Mouse (Mus musculus): Measurements from ENCODE around the gene Rassf7. TPM values are rescaled to one million over a fixed set of nuclear protein-coding genes. Genes with fewer than 3 reads are reported as not detected.

The Rassf7 gene
- total RNA-seq, 2 experiments from 2014 or later: 3.8 to 4.7 TPM

DNA sequence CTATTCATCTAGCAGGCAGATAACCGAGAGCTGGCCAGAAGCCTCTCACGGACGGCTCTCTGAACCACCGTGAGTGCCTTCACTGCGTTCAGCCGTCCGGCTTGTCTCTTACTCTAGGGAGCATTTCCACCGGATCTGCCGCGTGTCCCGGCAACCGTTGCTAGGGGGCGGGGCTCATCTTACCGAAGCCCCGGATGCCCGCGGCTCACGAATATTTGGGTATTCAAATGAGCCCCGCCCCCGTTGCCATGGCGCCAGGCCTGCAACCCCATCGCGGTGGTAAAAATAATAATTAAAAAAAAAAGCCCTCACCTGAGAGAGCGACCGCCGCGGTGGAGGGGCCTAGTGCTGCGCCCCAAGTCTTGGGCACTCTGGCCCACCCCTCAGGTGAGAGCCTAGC, 20.8 kb upstream of the Rassf7 start:
- DNase-seq: peak; percentile 93
- intact Hi-C loops (cut with DNase I): no loop called here

DNA sequence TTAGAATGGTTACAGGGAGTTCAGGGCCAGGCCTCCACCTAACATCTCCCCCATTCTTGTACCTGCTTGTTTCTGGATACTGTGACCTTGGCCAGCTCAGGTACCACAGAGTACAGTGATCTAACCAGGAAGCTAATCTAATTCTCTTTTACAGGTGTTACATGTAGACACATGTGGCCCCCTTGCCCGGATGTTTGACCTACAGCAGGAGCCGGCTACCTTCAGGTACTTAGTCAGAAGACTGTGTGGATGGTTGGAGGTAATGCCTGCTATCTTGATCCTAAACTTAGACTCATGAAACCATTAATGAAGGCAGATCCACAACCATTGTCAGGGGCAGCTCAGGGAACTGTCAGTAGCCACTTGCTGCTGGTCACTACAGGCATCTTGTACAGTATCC, 19.9 kb upstream of the Rassf7 start:
- intact Hi-C loops (cut with DNase I): no loop called here
- no peak for DNase-seq

DNA sequence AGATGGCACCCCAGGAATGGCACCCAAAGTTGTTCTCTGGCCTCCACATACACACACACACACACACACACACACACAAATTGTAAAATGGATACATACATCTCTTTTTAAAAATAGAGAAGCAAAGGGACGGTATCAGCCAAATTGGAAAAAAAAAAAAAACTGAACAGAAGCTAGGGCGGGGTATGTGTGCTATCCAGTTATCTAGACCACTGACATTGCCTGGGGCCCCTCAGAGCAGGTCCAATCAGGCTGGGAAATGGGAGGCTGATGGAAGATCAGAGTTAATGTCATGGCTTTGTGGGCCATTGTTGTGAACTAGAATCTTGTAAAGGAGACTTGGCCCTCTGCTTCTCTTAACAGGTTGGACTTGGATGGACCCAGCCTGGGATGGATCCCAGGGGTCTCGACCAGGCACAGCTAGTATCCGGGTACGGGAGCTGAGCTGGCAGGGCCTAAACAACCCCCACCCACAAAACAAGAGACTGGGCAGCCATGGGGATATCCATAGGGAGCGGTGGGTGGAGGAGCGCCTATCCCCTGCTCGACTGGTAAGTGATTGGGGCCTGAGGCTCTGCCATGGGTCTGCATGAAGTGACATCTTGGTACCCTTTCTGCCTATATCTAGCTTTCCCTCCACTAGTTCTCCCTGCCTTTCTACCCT, 18.9 kb upstream of the Rassf7 start:
- DNase-seq: no peak

DNA sequence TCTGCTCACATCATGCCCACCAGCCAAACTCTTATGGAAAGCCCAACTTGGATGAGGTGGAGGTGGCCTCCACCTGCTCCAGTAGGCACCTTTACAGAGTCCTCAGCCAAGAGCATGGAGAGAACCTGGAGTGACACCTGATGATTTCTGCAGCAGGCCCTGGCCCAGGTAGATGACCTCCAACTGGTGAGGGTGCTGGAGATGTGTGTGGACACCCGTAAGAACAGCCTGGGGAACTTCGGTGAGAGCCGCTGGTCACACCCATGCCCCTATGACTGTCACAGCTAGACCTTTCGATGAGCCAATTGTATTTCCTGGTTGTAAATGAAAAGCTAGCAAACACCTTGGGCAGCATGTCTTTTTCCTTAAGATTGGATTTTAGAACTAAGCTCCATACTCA, 17.5 kb upstream of the Rassf7 start:
- intact Hi-C loops (cut with DNase I): no loop called here
- DNase-seq: no peak

More for the DNA sequence above, 18.9 kb upstream of the Rassf7 start:
- intact Hi-C loops (cut with DNase I): no loop called here

DNA sequence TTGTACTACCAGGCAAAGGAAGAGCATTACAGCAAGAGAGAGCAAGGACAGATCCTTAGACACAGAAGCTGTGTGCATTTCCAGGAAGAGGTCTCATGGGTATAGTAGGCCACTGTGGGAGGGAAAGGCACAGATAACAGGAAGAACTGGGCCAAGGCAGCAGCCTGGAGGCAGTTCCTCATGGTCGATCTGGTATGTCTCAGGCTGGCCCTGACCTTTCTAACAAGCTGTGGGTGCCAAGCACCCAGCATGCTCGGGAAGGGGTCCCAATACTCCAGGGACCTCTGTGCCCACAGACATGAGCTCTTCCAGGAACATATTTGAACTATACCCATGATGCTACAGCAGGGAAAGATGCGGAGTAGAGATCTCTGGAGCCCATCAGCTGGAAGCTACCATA, 11.1 kb upstream of the Rassf7 start:
- intact Hi-C loops (cut with DNase I): no loop called here
- DNase-seq: no peak

DNA sequence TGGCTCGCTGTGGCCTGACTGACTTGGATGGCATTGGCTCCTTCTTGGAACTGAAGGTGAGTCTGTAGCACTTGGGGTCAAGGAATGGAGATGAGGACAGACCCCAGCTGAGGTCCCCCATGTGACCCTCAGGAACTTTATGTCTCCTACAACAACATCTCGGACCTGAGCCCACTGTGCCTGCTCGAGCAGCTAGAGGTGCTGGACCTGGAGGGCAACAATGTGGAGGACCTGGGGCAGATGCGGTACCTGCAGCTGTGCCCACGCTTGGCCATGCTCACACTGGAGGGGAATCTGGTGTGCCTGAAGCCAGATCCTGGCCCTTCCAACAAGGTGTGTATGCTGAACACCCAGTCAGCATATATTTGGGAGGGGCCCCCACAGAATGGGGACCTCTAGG, 10.2 kb upstream of the Rassf7 start:
- intact Hi-C loops (cut with DNase I): no loop called here
- no peak for DNase-seq

DNA sequence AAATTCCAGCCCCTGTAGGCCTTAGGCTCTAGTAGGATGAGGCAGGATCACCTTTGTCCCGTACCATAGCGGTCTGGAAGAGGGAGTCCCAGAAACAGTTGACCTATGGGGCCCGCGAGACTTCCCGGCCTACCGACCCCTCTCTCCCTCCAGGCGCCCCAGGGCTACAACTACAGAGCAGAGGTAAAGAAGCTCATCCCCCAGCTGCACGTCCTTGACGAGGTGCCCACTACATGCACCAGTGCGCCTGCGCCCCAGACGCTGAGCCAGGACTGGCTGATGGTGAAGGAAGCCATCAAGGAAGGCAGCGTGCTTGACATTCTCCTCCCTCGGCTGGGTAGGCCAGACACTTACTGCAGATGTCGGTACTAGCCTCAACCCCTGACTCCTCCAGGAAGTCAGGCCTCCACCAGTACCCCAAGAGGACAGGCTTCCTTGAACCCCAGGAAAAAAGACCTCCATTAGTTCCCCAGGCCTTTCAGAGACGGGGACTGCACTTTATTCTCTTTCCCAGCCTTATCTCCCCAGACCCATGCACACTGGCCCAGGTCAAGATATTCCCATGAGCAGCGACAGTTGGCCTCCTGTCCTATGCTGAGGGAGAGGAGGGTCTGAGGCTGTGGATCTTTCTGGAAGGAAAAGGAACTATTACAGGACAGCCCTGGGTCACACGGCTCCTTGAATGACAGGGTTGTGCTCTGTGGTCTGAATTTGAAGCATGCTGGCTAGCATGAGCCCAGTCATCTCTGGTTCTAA, 9.3 kb upstream of the Rassf7 start:
- DNase-seq: no peak
- intact Hi-C loops (cut with DNase I): no loop called here

DNA sequence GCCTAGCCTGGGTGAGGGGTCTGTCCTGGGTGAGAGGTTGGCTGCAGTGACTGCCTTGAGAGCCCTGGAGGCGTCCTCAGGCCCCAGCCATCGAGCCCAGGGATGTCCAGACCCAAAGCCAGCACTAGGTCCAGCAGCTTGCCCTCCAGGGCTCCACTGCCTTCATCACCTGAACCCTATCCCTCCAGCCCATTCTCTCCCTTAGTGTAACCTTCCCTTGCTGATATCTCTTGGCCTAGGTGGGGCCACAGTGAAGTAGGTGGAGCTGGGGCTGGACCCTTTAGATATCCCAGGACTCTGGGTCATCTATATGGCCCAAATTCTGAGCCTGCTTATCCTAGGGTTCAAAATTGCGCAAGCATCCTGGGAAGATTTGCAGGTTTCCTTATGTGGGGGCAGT, 6.1 kb upstream of the Rassf7 start:
- DNase-seq: no peak

DNA sequence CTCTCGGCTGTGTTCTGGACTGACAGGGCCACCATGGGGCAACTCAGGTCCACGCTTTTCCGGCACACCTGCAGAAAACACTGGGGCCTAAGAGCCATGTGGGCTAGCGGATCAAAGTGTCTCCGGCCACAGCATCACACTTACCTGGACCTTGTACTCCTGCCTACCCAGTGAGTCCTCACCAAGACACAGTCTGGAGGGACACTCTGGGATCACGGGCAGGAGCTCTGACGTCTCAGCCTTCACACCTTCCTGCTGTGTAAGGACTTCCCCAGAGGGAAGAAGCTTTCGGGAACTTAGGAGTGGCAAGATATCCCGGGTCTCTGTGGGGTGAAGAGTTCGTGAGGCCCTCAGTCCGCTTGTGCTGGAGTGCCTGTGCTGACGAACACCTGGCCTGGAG, 5.5 kb upstream of the Rassf7 start:
- intact Hi-C loops (cut with DNase I): no loop called here
- DNase-seq: no peak

More for the DNA sequence above, 6.1 kb upstream of the Rassf7 start:
- intact Hi-C loops (cut with DNase I): no loop called here

DNA sequence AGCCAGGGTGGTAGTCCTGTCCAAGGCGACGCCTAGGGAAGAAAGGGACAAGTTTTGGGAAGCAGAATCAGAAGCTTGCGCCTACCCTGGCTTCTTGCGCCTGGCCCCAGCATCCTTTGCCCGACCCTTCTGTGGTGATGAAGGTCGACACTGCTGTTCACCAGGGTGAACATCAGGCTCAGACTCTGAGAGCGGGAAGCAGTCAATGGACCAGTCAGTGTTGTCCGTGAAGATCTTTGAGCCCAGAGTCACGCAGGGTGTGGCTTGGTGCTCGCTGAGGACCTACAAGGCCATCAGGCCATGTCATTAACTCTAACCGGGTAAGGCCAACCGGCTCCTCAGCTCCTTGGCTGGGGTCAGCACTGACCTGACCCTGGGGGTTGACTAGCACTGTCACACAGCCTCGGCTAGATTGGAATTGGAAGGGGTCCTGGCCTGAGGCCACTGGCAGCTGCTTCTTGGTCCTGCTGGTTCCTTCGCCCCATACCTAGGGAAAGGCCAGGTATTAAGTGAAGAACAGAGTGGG, 5.0 kb upstream of the Rassf7 start:
- no peak for DNase-seq
- intact Hi-C loops (cut with DNase I): no loop called here

DNA sequence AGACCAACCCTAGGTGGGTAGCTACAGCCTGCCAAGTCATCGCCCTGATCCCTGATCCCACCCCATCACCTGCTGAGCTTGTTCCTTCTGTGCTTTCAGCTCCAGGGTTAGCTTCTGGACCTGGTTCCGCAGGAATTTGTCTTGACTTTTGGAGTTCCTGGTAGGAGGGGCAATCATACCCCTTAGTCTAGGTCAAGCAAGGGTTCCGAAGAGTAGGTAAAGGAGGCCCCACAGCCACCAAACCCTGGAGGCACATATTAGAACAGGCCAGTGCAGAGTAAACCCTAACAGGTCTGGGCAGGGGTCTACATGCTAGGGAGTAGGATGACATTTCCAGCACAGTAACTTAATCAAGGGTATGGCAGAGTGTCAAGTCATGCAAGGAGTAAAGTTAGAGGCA, 2.5 kb upstream of the Rassf7 start:
- no peak for DNase-seq
- intact Hi-C loops (cut with DNase I): no loop called here

DNA sequence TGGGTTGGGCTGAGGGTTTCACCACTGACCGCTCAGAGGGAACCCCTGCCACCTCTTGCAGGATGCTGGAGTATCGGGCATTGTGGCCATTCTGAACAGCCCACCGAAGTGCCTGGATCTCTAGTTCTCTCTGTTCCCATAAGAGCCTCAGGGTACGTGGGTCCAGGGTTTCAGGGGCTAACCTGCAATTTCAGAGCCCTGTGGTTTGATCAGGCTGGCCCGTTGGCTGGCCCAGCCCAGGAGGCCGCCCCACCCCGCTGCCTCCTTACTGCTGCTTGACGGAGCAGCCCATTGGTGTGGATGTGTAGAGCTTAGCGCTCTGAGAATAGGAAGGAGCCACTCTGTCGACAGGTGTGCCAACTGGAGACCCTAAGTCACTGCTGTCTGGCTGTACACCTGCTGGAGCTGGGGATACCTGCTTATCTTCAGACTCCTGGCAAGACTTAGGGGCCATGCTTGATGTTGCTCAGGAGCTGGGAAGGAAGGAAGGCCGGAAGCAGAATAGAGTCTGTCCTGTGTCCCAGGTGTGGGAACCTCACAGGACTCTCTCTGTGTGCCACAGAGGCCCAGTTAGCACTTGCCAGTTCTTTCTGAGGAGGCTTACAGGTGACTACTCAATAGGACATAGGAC, 1.9 kb upstream of the Rassf7 start, which contains the start of gene Lmntd2:
Gene Lmntd2 (minus strand): TSS at position 476 of the 631 bp plus-strand sequence.
- no peak for DNase-seq
- intact Hi-C loops (cut with DNase I): no loop called here

DNA sequence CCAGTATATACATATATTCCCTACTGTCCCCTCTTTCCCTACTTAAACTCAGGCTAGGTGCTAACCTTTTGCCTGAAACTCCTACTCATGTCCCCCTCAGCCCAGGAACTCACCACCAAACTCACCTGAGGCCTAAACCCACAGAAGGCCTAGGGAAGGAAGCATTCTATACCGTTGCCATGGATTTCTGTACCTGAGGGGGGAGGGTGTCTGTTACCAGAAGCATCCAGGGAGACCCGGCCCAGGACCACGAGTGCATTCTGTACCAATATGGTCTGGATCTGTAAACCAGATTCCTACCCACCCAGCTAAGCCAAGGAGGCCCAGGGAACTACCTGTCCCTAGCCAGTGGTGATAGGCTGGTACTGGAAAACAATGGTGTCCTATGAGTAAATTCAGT, 1.4 kb upstream of the Rassf7 start:
- intact Hi-C loops (cut with DNase I): no loop called here
- DNase-seq: no peak

DNA sequence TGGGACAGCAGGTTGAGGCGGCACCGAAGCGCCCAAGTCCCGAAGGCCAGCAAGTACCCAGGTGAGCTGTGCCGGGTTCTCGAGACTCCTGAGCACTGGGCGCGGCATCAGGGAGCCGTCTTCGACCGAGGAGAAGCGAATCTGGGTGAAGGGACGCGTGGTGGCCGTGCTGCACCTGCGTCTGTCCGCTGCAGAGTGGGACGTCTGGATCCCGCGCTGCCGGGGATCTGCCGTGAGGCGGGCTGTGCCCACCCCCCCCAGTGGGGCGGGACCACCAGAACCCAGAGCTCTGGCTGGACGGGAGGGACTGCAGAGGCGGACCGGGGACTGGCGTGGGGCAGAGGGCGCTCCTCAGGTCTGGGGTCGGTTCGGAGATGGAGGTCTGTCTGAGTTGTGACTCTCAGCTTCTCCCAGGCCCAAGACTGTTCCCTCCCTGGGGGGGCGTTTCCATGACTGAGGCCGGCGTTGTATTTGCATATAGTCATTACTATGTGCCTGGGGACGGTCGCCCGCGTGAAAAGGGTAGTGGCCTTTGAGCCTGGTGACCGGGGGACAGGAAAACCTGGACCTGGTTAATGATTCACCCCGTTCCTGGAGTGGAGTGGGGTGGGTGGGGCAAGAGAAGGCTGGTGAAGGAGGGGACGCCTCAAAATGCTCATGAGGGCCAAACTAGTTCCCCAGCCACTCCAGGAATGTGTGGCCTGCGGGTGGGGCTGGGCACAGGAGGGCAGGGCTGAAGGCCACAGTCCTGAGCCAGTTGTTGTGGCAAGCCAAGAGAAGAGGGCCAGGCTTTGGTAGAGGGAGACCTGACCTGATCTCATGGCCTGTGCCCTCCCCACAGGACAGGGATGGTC, 447 bp downstream of the Rassf7 start:
- intact Hi-C loops (cut with DNase I): no loop called here
- peak; percentile 50 for DNase-seq

DNA sequence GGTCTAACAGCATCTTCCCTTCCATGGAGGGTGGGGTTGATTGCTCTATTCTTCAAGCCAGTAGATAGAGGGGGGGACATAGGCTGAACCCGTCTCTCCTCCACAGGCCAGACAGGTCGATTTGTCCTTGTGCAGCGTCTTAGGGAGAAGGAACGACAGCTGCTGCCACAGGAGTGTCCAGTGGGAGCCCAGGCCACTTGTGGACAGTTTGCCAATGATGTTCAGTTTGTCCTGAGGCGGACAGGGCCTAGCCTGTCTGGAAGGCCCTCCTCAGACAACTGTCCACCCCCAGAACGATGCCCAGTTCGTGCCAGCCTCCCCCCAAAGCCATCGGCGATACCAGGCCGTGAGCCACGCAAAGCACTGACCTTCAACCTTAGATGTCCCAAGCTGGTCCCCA, 1.2 kb downstream of the Rassf7 start:
- no peak for DNase-seq
- intact Hi-C loops (cut with DNase I): no loop called here

DNA sequence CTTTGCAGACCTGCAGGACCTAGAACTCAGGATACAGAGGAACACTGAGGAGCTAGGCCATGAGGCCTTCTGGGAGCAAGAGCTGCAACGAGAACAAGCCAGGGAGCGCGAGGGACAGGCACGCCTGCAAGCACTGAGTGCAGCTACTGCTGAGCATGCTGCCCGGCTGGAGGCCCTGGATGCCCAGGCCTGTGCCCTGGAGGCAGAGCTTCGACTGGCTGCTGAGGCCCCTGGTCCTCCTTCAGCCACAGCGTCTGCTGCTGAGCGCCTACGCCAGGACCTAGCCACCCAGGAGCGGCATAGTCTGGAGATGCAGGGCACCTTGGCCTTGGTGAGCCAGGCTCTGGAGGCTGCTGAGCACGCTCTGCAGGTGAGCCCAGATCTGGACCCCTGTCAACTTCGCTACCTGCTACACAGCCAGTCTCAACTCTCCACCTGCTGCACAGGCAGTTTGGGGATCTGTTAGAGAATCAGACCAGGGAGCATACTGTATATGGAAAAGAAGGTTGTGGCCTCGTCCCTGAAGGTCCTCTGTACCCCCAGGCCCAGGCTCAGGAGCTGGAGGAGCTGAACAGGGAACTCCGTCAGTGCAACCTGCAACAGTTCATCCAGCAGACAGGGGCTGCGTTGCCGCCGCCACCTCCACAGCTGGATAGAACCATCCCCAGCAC, 1.8 kb downstream of the Rassf7 start:
- intact Hi-C loops (cut with DNase I): no loop called here
- no peak for DNase-seq

DNA sequence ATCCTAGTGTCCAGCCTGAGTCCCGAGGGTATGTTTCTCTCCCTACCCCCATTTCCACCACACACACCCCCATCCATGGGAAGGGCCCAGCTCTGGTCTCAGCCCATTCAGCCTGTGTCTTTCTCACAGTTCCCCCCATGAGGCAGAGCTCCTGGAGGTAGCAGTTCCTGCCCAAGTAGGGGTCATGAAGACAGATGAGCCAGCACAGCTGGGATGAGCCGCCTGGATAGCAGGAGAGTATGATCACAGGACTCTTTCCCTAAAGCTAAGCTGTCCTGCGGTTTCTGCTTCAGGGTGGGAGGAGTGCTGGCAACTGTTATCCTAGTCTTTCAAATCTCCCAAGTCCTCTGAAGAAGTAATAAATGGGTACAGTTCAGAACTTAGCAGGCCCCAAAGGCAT, 2.5 kb downstream of the Rassf7 start:
- no peak for DNase-seq
- intact Hi-C loops (cut with DNase I): no loop called here

DNA sequence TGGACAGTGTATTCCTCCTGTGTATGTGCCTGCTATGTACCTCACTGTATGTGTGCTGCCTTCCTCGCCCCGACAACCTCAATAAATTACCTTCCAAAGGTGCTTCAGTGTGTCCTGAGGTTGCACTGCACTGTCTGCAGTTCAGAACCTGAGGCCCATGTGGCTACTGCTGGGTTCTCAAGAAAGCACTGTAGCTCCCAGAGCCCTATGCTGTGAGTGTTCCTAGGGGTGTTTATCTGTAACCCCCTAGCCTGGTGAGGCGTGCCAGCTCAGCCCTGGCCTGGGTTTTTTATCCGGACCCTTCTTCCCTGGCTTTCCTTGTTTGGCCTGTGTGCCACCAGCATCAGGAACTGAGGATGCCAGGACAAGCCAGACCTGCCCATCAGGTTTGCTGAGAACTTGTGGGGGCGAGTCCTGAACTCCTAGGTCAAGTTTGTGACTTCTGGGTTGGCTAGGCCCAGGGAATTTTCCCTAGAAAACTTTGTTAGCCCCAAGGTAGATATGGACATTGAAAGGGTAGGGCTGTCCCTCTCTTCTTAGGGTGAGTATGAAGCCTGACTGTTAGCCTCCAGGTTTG, 3.0 kb downstream of the Rassf7 start:
- intact Hi-C loops (cut with DNase I): no loop called here
- no peak for DNase-seq

DNA sequence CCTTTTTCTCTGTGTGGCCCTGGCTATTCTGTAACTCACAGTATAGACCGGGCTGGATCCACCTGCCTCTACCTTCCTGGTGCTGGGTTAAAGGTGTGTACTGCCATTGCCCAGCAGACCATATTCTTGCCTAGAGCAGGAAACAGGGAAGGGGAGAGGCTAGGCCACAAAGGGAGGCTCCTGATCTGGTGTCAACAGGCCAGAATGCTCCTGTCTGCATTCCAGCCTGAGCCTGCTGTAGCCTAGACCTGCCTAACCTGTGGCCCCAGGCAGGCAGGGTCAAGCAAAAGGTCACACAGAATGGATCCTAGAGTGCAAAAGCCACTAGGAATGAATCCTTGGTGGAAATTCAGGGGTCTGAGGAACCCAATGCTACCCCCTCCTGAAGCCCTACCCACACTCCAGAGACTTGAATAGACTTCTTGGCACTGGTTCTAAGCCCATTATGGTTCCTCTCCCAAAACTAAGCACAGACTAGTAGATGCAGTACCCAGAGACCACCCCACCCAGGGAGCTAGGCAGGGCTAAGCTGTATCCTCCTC, 4.0 kb downstream of the Rassf7 start:
- intact Hi-C loops (cut with DNase I): no loop called here
- DNase-seq: no peak

DNA sequence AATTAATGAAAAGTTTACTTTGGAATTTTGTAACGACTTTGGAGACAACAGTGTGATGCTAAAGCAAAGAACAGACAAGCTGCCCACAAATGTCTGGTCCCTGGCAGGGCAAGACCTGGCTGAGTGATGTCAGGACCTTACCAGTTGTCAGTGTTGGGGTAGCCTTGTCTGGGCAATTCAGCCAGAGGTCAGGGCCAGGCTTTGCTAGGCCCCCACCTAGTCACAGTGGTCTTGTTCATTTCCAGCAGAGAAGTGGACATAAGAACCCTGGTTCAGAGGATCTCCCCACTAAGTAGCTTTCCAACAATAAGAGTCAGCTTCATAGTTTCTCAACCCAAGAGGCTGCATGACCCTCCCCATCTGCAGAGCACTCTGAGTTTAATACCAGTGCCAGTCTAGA, 4.7 kb downstream of the Rassf7 start:
- no peak for DNase-seq
- intact Hi-C loops (cut with DNase I): no loop called here

Measured in left cerebral cortex, postnatal 4 days (tissue).